ENCODE assay signal across 16 mouse cellular contexts in genomic region chr2:66191691-66192100, GRCm38 (mm10).
DNase-seq lines count a peak whose midpoint lies in the region; ATAC-seq and TF ChIP-seq lines count a peak whose summit lies in the region.
"Had no signal": no experiment of that assay in that cellular context is flagged by ENCODE, and none has a peak within 500 bp of the region (broad histone marks: within the 10 kb centered on the region; RNA-seq: fewer than 3 reads in every experiment).

No protein-coding gene starts in this region.

- no peaks in the 10 kb centered on the region for H3K27me3 ChIP-seq in midbrain, embryonic 14.5 days (ENCODE audit: control insufficient read depth, insufficient read depth, low read length)
- no peaks in the 10 kb centered on the region for H3K27me3 ChIP-seq in midbrain, embryonic 13.5 days
- H3K27me3 ChIP-seq in small intestine, adult 2 months (ENCODE audit: control insufficient read depth, insufficient read depth, low read length), result no peaks in the 10 kb centered on the region
- H3K27me3 ChIP-seq: hindbrain, embryonic 13.5 days had no signal

- H3K27ac ChIP-seq in midbrain, embryonic 14.5 days (replicated peaks; ENCODE audit: low read depth, low read length), result no peak overlapping the region
- no peak overlapping the region for H3K27ac ChIP-seq in midbrain, embryonic 13.5 days
- H3K27ac ChIP-seq in small intestine, adult 2 months (ENCODE audit: insufficient read depth, low read depth, low read length), result no peak overlapping the region
- H3K27ac ChIP-seq: hindbrain, embryonic 13.5 days had no signal

- H3K9ac ChIP-seq in midbrain, embryonic 14.5 days (replicated peaks; ENCODE audit: low read length), result no peak overlapping the region
- no peak overlapping the region for H3K9ac ChIP-seq in midbrain, embryonic 13.5 days (replicated peaks)
- H3K9ac ChIP-seq: hindbrain, embryonic 13.5 days had no signal

- ATAC-seq in midbrain, embryonic 14.5 days (ENCODE audit: low FRiP score, low TSS enrichment), result no peak
- ATAC-seq in midbrain, embryonic 13.5 days, result no peak
- ATAC-seq in granulocyte monocyte progenitor cell, adult 5-6 weeks (replicated peaks; ENCODE audit: poor library complexity, severe bottlenecking), result peak; percentile 61
- no peak for ATAC-seq in monocyte, adult 5-6 weeks (replicated peaks; ENCODE audit: insufficient number of reproducible peaks, low FRiP score, low TSS enrichment, poor library complexity, severe bottlenecking)

- peaks cover 24% of the 10 kb centered on the region for H3K36me3 ChIP-seq in midbrain, embryonic 14.5 days (ENCODE audit: control insufficient read depth, insufficient read depth, low read length)
- peaks cover 29% of the 10 kb centered on the region for H3K36me3 ChIP-seq in midbrain, embryonic 13.5 days
- H3K36me3 ChIP-seq in small intestine, adult 2 months (ENCODE audit: control insufficient read depth, insufficient read depth, low read length), result 0 out of 2 replicates have a peak, but pooled peaks cover 2% of the 10 kb centered on the region

- WGBS in midbrain, embryonic 14.5 days, result 93% methylated on average over 13 of the region's 13 CpGs
- WGBS in midbrain, embryonic 13.5 days, result 89% methylated on average over 13 of the region's 13 CpGs
- WGBS in small intestine, adult 2 months, result 85% methylated on average over 13 of the region's 13 CpGs

- no peak overlapping the region for H3K4me2 ChIP-seq in midbrain, embryonic 14.5 days (ENCODE audit: low read length)
- H3K4me2 ChIP-seq in midbrain, embryonic 13.5 days (replicated peaks), result no peak overlapping the region
- H3K4me2 ChIP-seq: hindbrain, embryonic 13.5 days had no signal

- DNase-seq in gastrocnemius, adult 18-20 months (ENCODE audit: low spot score), result peak; percentile 20
- DNase-seq in gastrocnemius, adult 8-10 months (ENCODE audit: low spot score in 2 of 2), result no peak
- DNase-seq in midbrain, embryonic 14.5 days, result peak; percentile 11
- DNase-seq in cerebellum, adult 9-11 months, result no peak
- DNase-seq: B cell, adult 2 months; cerebellum, adult 8-10 months; kidney, adult 8-10 months; layer of hippocampus, adult 9-11 months; left cerebral cortex, postnatal 4 days; lung, postnatal 36 days; right cerebral cortex, postnatal 14 days had no signal

- no peak overlapping the region for H3K4me3 ChIP-seq in midbrain, embryonic 14.5 days (replicated peaks; ENCODE audit: low read depth, low read length)
- H3K4me3 ChIP-seq in midbrain, embryonic 13.5 days (replicated peaks), result no peak overlapping the region
- H3K4me3 ChIP-seq in small intestine, adult 2 months (ENCODE audit: low read depth, low read length), result peak overlapping the region; percentile 22; the same call in 1 of the 2 replicates
- H3K4me3 ChIP-seq: hindbrain, embryonic 13.5 days had no signal

- TF ChIP-seq CTCF in small intestine, adult 2 months (IDR thresholded peaks at IDR 0.05; ENCODE audit: extremely low read depth, insufficient read length, insufficient replicate concordance, low read depth, low read length), result no peak

- no peaks in the 10 kb centered on the region for H3K9me3 ChIP-seq in midbrain, embryonic 14.5 days (ENCODE audit: control insufficient read depth, low read length)
- no peaks in the 10 kb centered on the region for H3K9me3 ChIP-seq in midbrain, embryonic 13.5 days
- H3K9me3 ChIP-seq: hindbrain, embryonic 13.5 days had no signal

- H3K4me1 ChIP-seq in midbrain, embryonic 14.5 days (ENCODE audit: control insufficient read depth, insufficient read depth, low read length), result no peaks in the 10 kb centered on the region
- H3K4me1 ChIP-seq in midbrain, embryonic 13.5 days (replicated peaks), result no peaks in the 10 kb centered on the region
- H3K4me1 ChIP-seq in small intestine, adult 2 months (ENCODE audit: control insufficient read depth, insufficient read depth, insufficient read length, low read length), result no peaks in the 10 kb centered on the region
- H3K4me1 ChIP-seq: hindbrain, embryonic 13.5 days had no signal

- no peak for TF ChIP-seq POLR2A in small intestine, adult 2 months (IDR thresholded peaks at IDR 0.05; ENCODE audit: low read depth, low read length)

Comparison
In these comparisons a context has a peak if more than half of its experiments do, and no peak if none do; other contexts are left out.
1. DNase-seq: peak in gastrocnemius, adult 18-20 months (single experiment) and midbrain, embryonic 14.5 days (single experiment); none in gastrocnemius, adult 8-10 months (0 of 2) and cerebellum, adult 9-11 months (single experiment).